ENCODE assay signal across 25 mouse cellular contexts in genomic region chr1:88264237-88264868, GRCm38 (mm10). TPM values are rescaled to one million over a fixed set of nuclear protein-coding genes. Genes with fewer than 3 reads are reported as not detected.
"Had no signal": no experiment of that assay in that cellular context is flagged by ENCODE, and none has a peak within 500 bp of the region (broad histone marks: within the 10 kb centered on the region; RNA-seq: fewer than 3 reads in every experiment).

No protein-coding gene starts in this region.

- H3K27me3 ChIP-seq: kidney, embryonic 15.5 days; liver, embryonic 13.5 days; midbrain, embryonic 12.5 days; midbrain, embryonic 15.5 days; neural tube, embryonic 12.5 days; neural tube, embryonic 15.5 days had no signal

- H3K27ac ChIP-seq: kidney, embryonic 15.5 days; left cerebral cortex, adult 2 months; liver, embryonic 13.5 days; macrophage; midbrain, embryonic 12.5 days; midbrain, embryonic 15.5 days; neural tube, embryonic 12.5 days; neural tube, embryonic 15.5 days had no signal

- H3K4me3 ChIP-seq: kidney, embryonic 15.5 days; left cerebral cortex, adult 2 months; liver, embryonic 13.5 days; midbrain, embryonic 12.5 days; midbrain, embryonic 15.5 days; neural tube, embryonic 12.5 days; neural tube, embryonic 15.5 days had no signal

- H3K4me1 ChIP-seq: midbrain, embryonic 12.5 days; midbrain, embryonic 15.5 days had no signal

- H3K9ac ChIP-seq: kidney, embryonic 15.5 days; liver, embryonic 13.5 days; midbrain, embryonic 12.5 days; midbrain, embryonic 15.5 days; neural tube, embryonic 12.5 days; neural tube, embryonic 15.5 days had no signal

- H3K9me3 ChIP-seq: kidney, embryonic 15.5 days; liver, embryonic 13.5 days; midbrain, embryonic 15.5 days; neural tube, embryonic 15.5 days had no signal

- ATAC-seq: midbrain, embryonic 15.5 days had no signal

- DNase-seq: kidney, adult 11 months; kidney, adult 8-10 months; layer of hippocampus, postnatal 36 days; liver, embryonic 13.5 days; lung, adult 2 months; retina, postnatal 1 day; right cerebral cortex, postnatal 25 days; thymus, postnatal 14 days had no signal

- H3K4me2 ChIP-seq: kidney, embryonic 15.5 days; liver, embryonic 13.5 days; midbrain, embryonic 12.5 days; midbrain, embryonic 15.5 days; neural tube, embryonic 12.5 days; neural tube, embryonic 15.5 days had no signal

RNA-seq across cellular contexts. Expression of gene Trpm8, which starts 13.1 kb away (rescaled TPM):
- total RNA-seq: megakaryocyte, adult 5-6 weeks had no signal
- polyA plus RNA-seq: kidney, embryonic 15.5 days; limb, embryonic 11.5 days; limb, embryonic 14.5 days; liver, embryonic 13.5 days; liver, embryonic 16.5 days; lung, adult 2 months; macrophage; midbrain, embryonic 12.5 days; neural tube, embryonic 12.5 days; stomach, embryonic 16.5 days had no signal

RNA-seq across cellular contexts. Expression of gene Ugt1a1, which starts 52.6 kb away (rescaled TPM):
- total RNA-seq: layer of hippocampus, adult 8-10 months; layer of hippocampus, postnatal 10 days; layer of hippocampus, postnatal 36 days; left cerebral cortex, postnatal 10 days had no signal
- polyA plus RNA-seq: limb, embryonic 11.5 days; liver, embryonic 13.5 days; lung, embryonic 16.5 days; macrophage; midbrain, embryonic 12.5 days; midbrain, embryonic 15.5 days; neural tube, embryonic 12.5 days; neural tube, embryonic 15.5 days had no signal

RNA-seq across cellular contexts. Expression of gene Dnajb3, which starts 58.8 kb away (rescaled TPM):
- total RNA-seq: liver, adult 2 months; megakaryocyte, adult 5-6 weeks had no signal
- polyA plus RNA-seq: liver, adult 2 months; macrophage had no signal
